Mouse (Mus musculus): ENCODE data around the gene Vmn2r4.
"Not testable (repeated sequence)": the region's sequence is repeated elsewhere in the genome, so short reads cannot be mapped to it uniquely, and the experiment has no call there.

Gene Vmn2r4

GRCm38 (mm10) chr3:64415268-64415667 lies at the start of gene Vmn2r4:
TSS of gene Vmn2r4 (minus strand) at chr3:64415368.
- not testable (repeated sequence) for DNase-seq

GRCm38 (mm10) chr3:64434261-64434660 lies 19.1 kb upstream of the Vmn2r4 start:
- DNase-seq = not testable (repeated sequence)

GRCm38 (mm10) chr3:64428117-64428798 lies 13.1 kb upstream of the Vmn2r4 start:
- not testable (repeated sequence) for DNase-seq

- DNase-seq = not testable (repeated sequence)
Observed at GRCm38 (mm10) chr3:64422141-64422540, 7.0 kb upstream of the Vmn2r4 start.

GRCm38 (mm10) chr3:64417477-64417876 lies 2.3 kb upstream of the Vmn2r4 start:
- not testable (repeated sequence) for DNase-seq

- not testable (repeated sequence) for DNase-seq
Observed at GRCm38 (mm10) chr3:64414253-64414652, 915 bp downstream of the Vmn2r4 start.

GRCm38 (mm10) chr3:64359286-64360035 lies 55.7 kb downstream of the Vmn2r4 start:
- no peak for DNase-seq

Data from thymus, postnatal 4 days (tissue).